Mouse (Mus musculus) splenic B cell, adult 2 months (primary cell): ENCODE results near the gene Vmn1r192.
"Not testable (repeated sequence)": the region's sequence is repeated elsewhere in the genome, so short reads cannot be mapped to it uniquely, and the experiment has no call there.

Experiments
- DNase-seq: peaks from one replicate; pipeline ENCODE4 v3.0.0-alpha.2; 2011; ENCODE audit warnings: low read depth, low spot score
- H3K27me3 ChIP-seq: 2 replicates; pipeline ENCODE4 v1.6.1; 2012; ENCODE audit warnings: mild to moderate bottlenecking, low read length, moderate library complexity, mixed read lengths; ENCODE audit not compliant: control insufficient read depth, poor library complexity, insufficient read depth, severe bottlenecking
- H3K36me3 ChIP-seq: 2 replicates; pipeline ENCODE4 v1.6.1; 2012; ENCODE audit warnings: mild to moderate bottlenecking, low read length, moderate library complexity, mixed read lengths; ENCODE audit not compliant: control insufficient read depth, poor library complexity, insufficient read depth, severe bottlenecking

Vmn1r192 gene

GRCm38 (mm10) chr13:22191041-22191440, at the start of gene Vmn1r192:
TSS of gene Vmn1r192 (minus strand) at chr13:22191141.
- Histone ChIP-seq H3K36me3 (no peaks in the 10 kb centered on the region), H3K27me3 (no peaks in the 10 kb centered on the region)
- no peak for DNase-seq

DNA sequence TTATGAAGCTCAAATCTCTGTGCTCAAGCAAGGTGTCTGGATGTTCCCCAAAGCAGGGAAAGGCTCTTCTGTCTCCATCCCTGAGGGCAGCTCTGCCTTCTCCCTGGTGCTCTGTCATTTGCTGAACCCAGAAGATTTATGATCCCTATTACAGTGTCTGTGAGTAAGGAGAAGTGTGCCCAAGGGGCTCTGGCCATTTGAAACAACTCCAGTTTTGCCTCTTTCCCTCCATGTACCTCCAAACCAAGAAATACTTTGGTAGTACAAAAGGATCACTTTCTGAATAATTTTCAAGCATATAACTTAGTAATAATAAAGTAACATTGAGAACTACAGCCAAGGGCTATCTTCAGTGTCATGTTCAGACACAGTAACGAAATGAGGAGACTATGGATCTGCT, 32.1 kb upstream of the Vmn1r192 start, which contains the start of gene Vmn1r193:
Gene Vmn1r193 (minus strand): TSS at position 101 of the 400 bp plus-strand sequence.
- not testable (repeated sequence) for DNase-seq, H3K36me3 ChIP-seq, H3K27me3 ChIP-seq

- H3K36me3 ChIP-seq, H3K27me3 ChIP-seq, DNase-seq: not testable (repeated sequence)
Observed at GRCm38 (mm10) chr13:22192756-22193155, 1.8 kb upstream of the Vmn1r192 start.

- no peak for DNase-seq
- H3K36me3 ChIP-seq = no peaks in the 10 kb centered on the region
- no peaks in the 10 kb centered on the region for H3K27me3 ChIP-seq
Observed at GRCm38 (mm10) chr13:22190385-22190784, 556 bp downstream of the Vmn1r192 start.

DNA sequence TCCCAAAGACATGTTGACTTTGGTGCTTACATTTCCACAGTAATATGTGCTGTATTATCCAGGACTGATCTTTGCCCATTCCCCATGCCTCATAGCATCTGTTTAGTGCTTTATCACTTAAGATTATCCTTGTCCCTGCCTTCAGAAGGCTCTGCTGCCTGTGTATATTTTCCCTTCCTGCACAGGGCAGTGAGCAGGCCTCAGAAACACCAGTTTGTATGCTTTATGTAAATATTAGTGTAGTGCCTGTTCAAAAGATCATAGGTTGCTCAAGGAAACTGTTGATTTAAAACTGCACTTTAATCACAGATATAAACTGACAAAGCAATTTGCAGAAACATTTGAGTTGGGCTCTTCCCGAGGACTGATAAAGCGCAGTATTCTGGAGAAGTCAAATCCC, 1.6 kb downstream of the Vmn1r192 start:
- no peak for DNase-seq
- no peaks in the 10 kb centered on the region for H3K36me3 ChIP-seq
- H3K27me3 ChIP-seq = no peaks in the 10 kb centered on the region

DNA sequence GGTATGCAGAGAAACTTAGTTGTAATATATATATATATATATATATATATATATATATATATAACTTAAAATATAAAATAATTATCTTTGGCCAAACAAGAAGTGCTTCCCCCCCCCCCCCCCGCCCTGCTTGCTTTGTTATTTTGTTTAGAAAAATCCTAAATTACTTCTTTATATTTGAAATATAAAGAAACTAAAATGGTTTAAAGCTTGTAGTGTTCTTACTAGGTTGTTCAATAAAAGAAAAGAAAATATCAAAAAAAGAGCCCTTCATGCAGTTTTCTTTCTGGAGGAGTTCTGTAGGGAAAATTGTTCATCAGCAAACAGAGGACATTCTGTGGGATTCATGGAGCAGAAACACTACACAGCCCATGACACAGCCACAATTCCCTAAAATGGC, 7.1 kb downstream of the Vmn1r192 start, which contains the start of gene Vmn1r191:
Gene Vmn1r191 (minus strand): TSS at position 101 of the 400 bp plus-strand sequence.
- DNase-seq = no peak
- Histone ChIP-seq H3K36me3 (no peaks in the 10 kb centered on the region), H3K27me3 (no peaks in the 10 kb centered on the region)

DNA sequence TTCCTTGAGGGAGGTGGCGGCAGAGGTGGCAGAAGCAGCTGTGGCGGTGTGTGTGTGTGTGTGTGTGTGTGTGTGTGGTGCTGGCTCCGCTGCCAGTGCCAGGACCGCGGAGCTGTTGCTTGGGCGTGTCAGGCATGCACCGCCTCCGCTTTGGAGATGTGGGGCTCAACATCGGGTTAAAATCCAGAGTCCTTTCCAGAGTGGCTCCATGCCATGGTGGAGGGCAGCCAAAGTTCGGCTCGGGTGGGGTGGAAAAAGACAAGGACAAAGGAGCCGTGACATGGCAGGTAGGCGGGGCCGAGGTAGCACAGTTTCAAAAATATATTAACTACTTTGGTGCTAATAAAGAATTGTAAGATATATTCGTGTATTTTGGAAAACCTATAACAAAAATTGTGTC, 22.5 kb downstream of the Vmn1r192 start:
- Histone ChIP-seq H3K36me3 (no peaks in the 10 kb centered on the region), H3K27me3 (no peaks in the 10 kb centered on the region)
- DNase-seq = no peak

GRCm38 (mm10) chr13:22136495-22137293, 54.2 kb downstream of the Vmn1r192 start:
- H3K27me3 ChIP-seq, DNase-seq, H3K36me3 ChIP-seq: not testable (repeated sequence)
